Mouse (Mus musculus): ENCODE results near the gene C87436.

DNA sequence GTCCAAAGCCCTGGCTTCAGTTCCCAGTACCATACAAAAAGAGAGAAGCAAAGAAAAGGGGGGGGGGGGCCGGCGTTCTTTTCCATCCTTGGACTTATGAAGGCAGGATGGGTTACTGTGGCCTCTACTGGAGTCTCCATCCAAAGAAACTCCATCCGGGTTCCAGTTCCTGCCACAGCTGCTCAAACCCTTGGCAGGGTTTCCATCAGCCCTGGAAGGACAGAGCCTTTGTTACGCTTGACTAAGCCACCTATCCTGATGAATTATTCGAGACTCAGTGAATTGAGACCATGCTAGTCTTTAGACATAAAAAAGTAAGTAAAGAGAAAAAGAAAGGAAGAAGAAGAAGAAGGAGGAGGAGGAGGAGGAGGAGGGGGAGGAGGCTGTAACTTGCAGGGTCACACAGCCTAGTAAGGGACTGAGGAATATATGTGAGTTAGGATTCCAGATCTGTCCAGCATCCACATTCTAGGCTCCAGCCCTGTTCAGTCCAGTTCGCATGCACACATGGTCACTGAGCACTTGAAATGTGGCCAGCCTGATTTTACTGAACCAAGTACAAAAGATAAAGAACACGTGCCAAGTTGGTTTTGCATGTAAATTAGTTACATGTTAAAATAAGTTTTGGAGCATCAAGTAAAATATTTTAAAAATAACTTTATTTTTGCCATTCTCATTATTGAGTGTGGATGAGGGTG, 47.9 kb downstream of the C87436 start:
- TF ChIP-seq POLR2A (IDR thresholded peaks at IDR 0.05; ENCODE audit: low read depth, low read length), result no peak
- no peak for TF ChIP-seq CTCF (conservative IDR thresholded peaks at IDR 0.05; ENCODE audit: insufficient read depth, insufficient read length, low read depth, low read length)

Measured in kidney, adult 2 months (tissue).